Mouse (Mus musculus): Measurements from ENCODE around the gene Elp4.

GRCm38 (mm10) chr2:105730704-105731103 lies 173.7 kb downstream of the Elp4 start:
- TF ChIP-seq CTCF (IDR thresholded peaks at IDR 0.05; ENCODE audit: insufficient read depth, low read depth, low read length) (no peak), POLR2A (IDR thresholded peaks at IDR 0.05; ENCODE audit: insufficient read depth, low read depth, low read length) (no peak)
